Mouse (Mus musculus) thymus, postnatal 25 days (tissue): ENCODE measurements around the gene Cntn5.

ENCODE experiments used
- DNase-seq: peaks from one replicate; pipeline ENCODE4 v3.0.0; 2022

Gene Cntn5

DNA sequence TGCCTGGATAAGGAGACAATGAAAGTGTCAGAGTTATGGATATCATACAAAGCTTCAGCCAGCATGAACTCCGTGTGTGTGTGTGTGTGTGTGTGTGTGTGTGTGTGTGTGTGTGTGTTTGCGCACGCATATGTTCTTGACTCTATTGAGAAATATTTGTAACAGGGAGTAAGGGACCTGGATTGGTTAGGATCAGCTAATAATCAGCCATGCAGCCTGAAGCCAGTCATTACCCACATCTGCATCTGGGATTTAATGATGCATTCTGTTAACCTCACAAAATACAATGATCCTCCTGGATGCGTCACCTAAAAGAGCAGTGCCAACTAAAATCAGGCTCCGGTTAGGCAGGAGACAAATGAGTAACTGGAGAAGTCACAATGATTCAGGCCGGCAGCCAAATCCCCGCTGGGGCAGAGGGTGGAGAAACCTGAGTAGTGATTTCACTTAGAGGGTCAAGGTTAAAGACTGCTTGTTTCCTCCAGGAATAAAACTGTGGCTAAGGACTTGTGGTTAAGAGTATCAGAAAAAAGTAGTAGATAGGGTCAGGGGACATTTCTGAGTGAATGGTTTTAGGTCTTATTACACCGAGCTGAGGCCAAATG is 1021.7 kb downstream of the Cntn5 start:
- no peak for DNase-seq

DNA sequence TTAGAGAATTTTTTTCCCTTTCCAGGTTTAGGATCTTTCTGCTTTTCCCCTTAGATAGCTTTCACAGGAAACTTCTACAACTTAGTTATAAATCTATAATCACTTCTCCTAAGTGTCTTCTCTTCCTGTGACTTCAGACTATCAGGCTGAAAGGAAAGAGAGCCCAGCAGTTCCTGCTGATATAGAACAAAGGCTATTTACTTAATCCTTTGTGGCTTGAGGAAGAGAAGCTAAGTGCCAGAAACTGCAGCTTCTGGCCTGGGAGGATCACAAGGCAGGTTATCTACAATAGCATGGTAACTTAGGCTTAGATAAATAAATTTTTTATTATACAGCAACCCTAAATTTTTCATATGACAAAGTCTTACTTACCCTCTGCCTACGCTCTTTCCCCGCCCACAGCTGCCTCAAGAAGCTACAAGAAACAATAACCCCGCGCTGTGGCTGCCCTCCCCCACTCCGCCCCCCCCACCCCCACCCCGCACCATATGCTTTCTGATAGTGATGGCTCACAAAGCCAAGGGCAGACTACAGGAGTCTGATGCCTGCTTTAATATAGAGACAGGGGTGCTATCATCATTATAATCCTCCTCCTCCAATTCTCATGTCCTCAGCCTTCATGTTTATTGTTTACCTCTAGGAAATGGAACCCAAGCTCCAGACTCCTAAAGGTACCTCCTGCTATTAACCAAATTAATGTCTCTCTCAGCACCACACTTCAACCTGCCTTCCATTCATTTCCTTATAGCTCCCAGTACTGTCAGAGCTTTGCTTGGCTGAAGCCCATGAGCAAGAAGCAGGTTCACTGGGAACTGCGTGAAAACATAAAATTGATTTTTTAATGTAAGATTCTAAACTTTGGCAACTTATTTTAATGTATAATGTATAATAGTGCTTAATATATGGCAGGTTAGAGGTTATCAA is 1032.2 kb downstream of the Cntn5 start:
- DNase-seq = no peak

DNA sequence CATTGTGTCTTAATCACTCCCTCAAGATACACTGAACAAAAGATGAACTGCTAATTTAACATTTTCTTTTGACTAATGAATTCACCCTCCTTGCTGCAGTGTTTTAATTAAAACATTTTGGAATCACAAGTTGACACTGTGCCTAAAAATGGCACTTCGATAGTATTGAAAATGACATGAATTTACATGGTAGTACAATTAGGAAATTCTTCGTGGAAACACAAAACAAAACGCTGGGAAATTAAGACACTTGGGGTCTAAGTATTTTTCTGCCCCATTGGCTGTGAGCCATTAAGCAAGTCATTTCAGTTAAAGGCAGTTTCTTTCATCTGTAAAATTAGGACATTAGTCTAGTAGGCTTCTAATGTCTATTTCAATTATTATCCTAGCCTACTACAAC is 1043.9 kb downstream of the Cntn5 start:
- DNase-seq = no peak

DNA sequence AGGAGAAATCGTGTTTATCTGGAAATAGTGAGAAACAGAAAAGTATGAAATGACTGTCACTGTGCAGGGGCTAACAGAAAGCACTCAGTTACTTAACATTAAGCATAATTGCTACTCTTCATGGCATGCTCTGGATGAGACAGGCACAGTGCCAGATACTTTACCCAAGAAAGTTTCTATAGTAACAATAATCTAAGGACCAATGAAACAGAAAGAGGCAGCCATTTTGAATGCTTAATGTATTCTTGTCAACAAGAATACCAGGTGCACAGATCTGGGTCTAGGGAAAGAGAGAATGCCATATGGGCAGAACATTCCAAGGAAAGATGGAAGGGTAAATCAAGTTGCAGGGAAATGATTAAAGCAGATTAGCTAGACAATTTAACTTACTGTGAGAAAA is 1045.3 kb downstream of the Cntn5 start:
- no peak for DNase-seq

DNA sequence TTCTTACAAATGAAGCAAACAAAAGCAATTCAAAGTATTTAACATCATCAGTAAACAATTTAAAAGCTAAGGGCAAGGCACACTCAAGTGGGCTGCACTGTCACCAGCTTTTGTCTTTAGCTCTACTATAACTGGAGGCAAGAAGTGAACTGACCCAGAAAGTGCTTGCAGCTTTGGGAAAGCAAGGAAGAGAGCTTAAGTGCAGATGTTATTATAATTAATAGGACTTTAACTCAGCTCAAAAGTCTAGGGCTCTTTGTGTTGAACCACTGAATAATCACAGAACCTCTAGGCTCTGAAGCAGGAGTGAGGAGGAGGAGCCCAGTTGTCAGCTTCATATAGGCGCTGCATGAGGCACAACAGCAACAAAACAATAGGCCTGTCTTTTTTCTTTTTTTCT is 1049.8 kb downstream of the Cntn5 start:
- DNase-seq = no peak

DNA sequence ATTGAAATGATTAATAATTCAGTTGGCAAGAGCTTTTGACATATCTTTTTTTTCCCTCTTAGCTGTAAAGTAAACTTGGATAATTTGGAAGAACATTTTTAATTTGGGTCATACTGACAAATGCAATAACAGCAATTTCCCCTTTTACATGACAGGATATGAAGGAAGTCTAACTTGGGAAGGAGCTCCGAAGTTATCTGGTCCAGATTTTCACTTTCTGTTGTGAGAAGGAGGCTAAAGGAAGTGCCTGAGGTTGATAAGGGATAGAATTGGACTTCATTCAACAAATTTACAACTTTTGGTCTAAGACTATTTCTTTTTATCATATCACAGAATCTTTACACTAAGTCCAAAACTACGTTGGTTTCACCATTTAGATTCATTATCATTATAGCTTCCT is 1074.3 kb downstream of the Cntn5 start:
- DNase-seq = no peak

DNA sequence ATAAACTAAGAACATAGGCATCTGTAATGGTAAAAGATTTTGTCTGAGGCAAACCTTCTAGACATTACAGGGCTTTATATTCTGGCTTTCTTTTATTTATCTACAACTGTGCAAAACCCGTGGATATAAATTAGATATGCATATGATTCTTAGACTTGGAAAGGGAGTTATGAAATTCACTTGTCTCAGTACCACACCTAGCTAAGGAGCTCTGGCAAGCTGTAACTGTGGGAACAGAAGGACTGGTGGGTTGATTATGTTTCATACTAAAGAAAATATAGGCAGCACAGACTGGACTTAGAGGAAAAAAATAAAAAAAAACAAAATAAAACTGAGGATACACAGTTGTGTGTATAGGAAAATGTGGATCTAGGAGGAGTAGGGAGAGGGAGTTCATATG is 1084.6 kb downstream of the Cntn5 start:
- no peak for DNase-seq

DNA sequence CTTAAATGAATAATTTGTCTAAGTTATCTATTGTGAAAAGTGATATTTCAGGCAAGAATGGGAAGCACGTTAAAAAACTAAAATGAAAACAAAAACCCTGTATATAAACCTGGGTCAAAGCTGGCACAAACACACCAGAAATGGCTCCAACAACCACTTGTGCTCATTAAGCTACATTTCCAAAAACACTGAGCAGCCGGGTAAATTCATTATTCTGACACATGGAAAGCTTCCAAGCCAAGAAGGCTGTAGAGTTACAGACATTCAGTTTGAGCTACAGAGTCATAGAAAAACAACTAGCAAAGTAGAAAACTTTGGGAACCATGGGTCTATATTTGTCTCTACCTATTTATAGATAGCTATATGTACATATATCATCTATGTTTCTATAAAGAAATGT is 1087.1 kb downstream of the Cntn5 start:
- no peak for DNase-seq

DNA sequence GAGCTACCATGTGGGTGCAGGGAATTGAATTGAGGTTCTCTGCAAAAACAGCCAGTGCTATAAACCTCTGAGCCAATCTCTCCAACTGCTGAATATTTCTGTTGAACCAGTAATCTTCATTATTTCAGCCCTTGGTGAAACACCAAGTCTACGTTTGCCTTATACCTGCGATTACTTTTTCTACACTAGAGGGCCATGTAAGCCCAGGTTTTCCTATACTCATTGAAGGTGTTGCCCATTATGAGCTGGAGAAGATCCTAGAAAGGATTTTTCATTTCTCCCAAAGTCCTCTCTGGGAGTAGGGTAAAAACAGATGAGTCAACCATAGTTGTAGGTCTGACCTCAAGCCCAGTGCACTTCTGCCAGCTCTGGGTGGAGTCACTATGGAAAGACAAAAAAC is 1105.0 kb downstream of the Cntn5 start:
- DNase-seq = no peak

DNA sequence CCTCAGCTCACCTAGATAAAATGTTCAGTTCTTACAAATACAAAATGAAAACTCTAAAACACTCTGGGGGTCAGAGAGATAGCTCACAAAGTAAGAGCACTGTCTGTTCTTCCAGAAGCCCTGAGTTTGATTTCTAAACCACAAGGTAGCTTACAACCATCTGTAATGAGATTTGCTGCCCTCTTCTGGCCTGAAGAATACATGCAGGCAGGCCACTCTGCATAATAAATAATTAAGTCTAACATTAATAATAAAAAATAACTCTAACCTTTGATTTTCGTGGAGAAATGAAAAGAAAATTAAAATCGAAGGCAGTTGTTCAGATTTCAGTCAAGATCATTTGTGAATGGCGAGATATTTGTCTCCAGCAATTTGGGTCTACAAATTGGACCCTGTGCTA is 1120.9 kb downstream of the Cntn5 start:
- DNase-seq = no peak

DNA sequence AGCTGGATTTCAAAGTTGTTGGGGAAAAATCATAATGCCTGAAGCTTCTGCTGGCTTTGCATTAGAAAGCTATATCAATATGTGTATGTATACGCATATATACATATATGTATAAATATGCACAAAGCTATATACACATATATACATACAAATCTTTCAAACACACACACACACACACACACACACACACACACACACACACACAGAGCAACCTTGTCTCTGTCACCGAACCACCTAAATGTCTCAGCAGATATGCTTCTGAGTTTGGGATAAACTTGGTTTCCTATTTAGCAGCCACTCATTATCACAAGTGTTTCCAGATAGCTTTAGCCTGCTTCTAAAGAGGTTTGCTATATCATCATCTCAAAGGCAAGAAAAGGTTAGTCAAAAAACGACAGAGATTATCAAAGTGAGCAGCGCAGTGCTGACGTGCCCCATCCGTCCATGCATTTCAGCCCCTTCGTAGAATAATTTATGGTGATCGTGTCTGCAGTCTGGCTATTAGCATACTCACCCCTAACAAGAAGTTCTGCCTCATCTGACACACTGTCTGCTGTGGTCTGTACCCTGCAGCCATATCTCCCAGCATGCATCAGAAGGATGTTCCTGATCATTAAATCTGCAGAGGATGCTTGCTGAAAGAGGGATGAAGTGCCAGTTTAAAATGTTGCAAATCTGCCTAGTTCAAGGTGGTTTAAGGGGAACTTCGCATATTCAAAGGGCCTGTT is 1123.3 kb downstream of the Cntn5 start:
- DNase-seq = no peak

DNA sequence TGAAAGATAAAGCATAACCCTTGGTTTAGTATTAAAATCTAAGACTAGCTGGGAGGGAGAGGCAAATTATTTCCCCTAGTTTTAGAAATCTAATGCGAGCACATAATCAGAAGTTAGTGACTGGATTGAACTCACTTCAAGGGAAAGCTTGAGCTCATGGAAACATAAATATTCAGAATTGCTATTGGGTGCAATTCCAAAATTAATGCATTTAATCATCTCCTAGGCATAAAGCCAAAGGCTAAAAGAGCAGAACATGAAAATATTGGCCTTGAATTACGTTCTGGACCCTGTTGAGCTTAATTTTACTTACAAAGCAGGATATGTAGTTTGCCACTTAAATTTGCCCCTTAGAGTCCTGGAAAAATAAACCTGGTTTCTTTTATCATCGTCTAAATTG is 1124.9 kb downstream of the Cntn5 start:
- no peak for DNase-seq

DNA sequence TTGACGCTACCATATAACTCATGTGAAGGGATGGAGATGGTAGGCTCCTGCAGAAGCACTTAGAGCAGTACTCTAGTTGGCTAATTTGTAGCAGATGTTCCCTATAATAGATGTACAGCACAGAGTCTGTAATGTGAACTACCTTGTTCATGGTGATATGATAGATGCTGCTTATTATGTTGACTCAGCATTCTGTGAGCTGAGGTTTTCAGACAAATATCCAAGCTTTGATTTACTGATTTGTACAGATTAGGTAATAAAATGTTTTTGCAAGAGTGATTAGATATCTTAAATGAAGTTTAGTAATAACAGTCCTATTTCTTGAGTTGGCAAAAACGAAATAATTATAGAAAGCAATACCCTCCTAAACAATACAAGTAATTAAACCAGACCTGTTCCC is 1133.8 kb downstream of the Cntn5 start:
- no peak for DNase-seq

DNA sequence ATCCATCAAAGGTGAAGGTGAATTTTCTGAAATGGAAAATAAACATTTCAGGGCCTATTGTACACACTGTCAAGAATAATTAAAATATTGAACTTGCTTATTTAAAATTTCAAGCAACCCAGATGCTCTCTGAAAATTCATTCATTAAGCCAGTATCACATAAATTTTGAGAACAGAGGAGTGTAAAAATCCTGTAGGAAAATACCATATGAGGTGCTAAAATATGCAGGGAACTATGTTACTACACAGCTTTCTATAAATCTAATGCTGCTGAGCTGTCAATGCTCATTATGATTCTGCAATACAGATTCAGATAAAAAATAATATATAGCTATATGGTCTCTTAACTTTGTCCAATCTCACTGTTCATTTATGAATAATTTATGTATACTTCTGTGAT is 1134.9 kb downstream of the Cntn5 start:
- DNase-seq = no peak

DNA sequence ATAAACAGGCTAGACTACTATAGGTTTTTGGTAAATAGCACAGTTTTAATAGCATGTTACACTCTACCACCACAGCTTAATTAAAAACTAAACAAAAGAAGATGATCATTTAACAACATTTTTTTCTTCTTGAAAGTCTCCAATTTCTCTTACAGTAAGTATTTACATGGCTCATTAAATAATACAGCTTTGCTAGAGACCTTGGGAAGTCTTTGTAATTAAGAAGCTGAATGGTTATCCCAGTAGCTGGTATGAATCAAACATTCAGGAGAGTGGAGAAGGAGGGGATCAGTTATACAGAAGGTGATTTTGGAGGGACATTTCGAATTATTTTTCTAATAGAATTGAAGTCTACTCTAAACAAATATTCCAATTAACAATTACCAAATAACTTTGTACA is 1186.4 kb downstream of the Cntn5 start:
- no peak for DNase-seq

DNA sequence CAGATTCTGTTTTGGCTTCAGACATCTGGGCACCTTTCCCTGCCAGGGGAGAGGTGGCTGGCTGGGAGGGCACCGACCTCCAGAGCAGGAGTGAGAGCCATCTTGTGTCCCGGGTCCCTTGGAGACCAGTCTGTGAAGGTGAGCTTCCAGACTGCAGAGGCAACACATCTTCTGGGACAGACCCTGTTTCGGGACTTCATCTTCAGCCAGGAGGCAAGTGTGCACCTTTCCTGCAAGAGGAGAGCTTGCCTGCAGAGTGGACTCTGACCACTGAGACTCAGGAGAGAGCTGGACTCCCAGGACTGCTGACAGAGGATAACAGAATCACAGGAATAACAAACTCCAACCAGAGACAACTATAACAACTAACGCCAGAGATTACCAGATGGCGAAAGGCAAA is 1195.9 kb downstream of the Cntn5 start:
- DNase-seq = no peak

DNA sequence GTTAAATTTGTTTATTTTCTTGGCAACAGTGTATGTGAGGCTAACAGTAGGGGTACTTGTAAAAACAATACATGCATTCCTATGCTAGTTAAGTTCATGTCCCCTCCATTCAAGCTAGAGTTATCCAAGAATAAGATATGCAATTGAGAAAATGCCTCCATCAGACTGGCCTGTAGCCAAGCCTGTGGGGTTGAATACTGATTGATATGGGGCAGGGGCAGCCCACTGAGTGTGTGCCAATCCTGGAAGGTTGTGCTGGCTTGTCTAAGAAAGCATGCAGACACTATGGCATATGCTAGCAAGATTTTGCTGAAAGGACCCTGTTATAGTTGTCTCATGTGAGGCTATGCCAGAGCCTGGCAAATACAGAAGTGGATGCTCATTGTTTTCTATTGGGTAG is 1196.8 kb downstream of the Cntn5 start:
- DNase-seq = no peak

DNA sequence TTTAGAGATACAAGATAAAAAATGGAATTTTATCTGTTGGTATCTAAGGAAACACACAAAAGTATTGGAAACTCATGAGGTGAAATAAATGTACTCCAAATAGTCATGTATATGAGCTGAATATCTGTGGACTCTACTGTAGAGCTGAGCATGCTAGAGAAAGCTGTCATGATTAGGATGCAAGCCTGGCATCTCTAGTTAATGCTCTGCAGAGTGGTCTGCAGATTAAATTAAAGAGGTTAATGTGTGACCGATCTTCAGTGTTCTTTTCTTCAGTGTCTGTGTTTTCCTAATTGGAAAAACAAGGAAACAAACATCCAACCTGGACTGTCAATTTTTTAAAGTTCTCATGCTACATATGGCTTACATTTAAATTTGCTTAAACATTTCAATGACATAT is 1199.4 kb downstream of the Cntn5 start:
- DNase-seq = no peak

DNA sequence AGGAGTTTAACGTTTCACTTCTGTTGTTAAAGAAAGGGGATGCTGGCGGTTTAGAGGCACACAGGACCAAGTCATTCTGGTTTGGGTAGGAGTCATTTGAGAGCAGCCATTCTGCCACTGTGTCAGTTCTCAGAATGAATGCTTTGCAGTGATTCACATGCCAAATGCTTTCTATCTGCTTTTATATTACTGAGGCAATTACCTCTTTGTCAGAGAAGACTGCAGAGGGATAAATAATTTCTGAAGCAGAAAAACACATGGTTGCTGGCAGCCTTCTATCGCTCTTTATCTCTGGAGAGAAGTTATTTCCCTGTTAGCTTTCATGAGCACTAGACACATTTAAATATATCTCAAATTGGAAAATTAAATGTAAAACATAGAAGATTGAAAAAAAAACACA is 1207.9 kb downstream of the Cntn5 start:
- no peak for DNase-seq

DNA sequence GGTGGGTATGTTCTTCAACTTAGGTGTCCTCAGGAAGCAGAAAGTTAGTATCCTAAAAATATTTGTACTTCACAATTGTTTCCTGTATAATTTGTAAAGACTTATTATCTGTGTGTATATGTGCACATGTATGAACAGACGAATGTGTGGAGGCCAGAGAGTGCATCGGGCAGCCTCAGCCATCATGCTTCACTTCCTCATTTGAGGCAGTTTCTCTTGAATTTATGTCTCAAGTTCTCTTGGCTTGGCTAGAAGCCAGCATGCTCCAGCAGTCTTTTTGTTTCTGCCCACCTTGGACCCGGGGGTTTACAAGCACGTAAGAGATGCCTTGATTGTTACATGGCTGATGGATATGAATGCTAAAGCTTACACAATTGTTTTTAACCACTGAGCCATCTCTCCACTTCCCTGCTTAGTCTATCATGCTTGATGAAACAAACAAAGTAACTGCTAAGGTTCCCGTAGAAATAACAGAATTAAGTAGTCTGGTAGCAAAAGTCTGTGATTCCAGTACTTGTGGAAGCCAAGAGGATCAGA is 1222.2 kb downstream of the Cntn5 start:
- DNase-seq = no peak

DNA sequence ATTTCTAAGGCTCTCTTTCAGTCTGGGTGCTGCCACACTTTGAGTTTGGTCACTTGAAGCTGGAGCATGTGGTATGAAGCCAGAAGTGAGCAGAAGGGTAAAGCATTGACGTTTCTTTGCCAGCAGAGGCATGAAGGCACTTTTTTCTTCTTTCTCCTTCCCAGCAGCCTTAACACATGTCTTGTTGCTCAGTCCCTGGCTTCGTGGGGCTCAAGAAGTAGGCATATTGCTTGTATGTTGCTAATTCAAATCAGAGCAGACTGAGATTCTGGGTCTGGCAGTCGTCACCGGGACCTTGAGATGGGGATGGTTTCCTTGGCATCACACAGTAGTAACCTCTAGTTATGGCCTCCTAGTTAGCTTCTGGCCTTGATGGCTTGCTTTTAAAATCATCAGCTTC is 1228.5 kb downstream of the Cntn5 start:
- DNase-seq = no peak

DNA sequence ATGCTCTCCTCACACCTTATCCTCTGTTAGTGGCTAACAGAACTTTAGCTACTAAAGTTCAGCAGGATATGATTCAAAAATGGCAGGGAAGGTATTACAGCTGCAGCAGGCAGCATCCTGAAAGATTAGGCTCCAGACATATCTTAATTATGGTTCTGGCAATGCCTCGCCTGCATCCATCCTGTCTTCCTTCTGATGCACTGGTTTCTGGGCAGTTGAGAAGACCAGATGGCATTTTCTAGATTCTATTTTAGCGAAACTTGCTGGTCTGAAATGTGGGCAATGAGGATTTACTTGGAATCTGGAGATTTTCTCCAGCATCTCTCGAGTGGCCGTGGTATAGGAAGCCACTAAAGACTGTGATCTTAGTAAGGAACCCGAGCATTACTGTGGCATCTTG is 1230.0 kb downstream of the Cntn5 start:
- DNase-seq = no peak

DNA sequence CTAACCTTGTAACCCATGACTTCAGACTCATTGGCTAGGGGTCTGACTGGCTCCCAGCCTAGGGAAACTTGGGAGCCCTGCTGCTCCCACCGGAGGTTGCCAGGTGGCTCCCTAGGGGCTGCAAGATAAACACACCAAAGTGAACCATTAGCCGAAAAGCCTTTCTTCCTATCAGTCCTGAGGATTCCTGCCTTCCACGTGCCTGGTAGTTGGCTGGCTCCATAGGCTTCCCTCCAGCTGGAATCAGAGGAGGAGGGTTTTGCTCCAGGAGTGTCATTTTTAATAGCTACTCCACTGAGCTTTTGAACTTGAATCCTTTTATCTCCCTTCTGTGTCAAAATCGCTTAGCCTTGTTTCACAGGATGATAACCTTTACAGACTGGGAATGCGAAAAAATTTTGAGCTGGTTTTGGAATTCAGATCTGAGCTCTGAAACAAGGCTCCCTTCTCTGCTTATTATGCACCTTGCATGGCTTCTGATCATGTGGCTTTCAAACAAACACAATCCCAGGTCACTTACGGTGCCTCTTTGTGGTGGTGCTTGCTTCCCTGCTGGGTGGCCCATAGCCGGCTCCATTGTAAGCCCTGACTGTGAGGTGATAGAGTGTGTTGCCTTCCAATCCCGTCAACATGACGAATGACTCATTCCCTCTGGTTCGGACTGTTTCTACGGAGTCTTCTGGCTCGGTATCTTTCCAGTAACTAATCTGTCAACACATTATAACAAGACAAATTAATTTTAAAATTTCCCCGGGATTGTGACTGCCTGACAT is 1231.1 kb downstream of the Cntn5 start:
- DNase-seq = no peak
